Mouse (Mus musculus) stomach, embryonic 16.5 days (tissue): ENCODE measurements around the gene Chn2. TPM values are rescaled to one million over a fixed set of nuclear protein-coding genes. Genes with fewer than 3 reads are reported as not detected.
A peak's percentile ranks its signal among the peaks of the same experiment; 100 is the strongest.

Source experiments
- ATAC-seq: fragments of 200-750 bp; cut with Nextera tagmentation; 2 replicates; pipeline ENCODE4 v1.8.0; 2017; ENCODE audit warnings: moderate number of reproducible peaks, moderate TSS enrichment; ENCODE audit not compliant: insufficient read depth, low FRiP score
- H3K27ac ChIP-seq: fragments of 300-500 bp; sonication (generic); 2 replicates; pipeline ENCODE4 v1.5.1; 2014; ENCODE audit warnings: low read length
- H3K27me3 ChIP-seq: fragments of 300-500 bp; sonication (generic); 2 replicates; pipeline ENCODE4 v1.6.1; 2014; ENCODE audit warnings: low read length, control low read depth, mixed read lengths; ENCODE audit not compliant: control insufficient read depth, insufficient read depth
- H3K36me3 ChIP-seq: fragments of 300-500 bp; sonication (generic); 2 replicates; pipeline ENCODE4 v1.6.1; 2014; ENCODE audit warnings: low read length; ENCODE audit not compliant: control insufficient read depth, insufficient read depth
- H3K4me1 ChIP-seq: fragments of 300-500 bp; sonication (generic); 2 replicates; pipeline ENCODE4 v1.6.1; 2014; ENCODE audit warnings: low read length, control low read depth, mixed read lengths; ENCODE audit not compliant: control insufficient read depth, insufficient read depth
- H3K4me2 ChIP-seq: fragments of 300-500 bp; sonication (generic); 2 replicates; pipeline ENCODE4 v1.6.1; 2014; ENCODE audit warnings: low read depth, low read length, mixed read lengths
- H3K4me3 ChIP-seq: fragments of 300-500 bp; sonication (generic); replicated peaks from 2 replicates; pipeline ENCODE4 v1.5.1; 2014; ENCODE audit warnings: mild to moderate bottlenecking, low read length
- H3K9ac ChIP-seq: fragments of 300-500 bp; sonication (generic); 2 replicates; pipeline ENCODE4 v1.6.1; 2014; ENCODE audit warnings: low read length
- H3K9me3 ChIP-seq: fragments of 300-500 bp; sonication (generic); replicated peaks from 2 replicates; pipeline ENCODE4 v1.6.1; 2016; ENCODE audit warnings: low read length, control low read depth; ENCODE audit not compliant: control insufficient read depth
- WGBS: fragments of 180-500 bp; shearing (Covaris S2); extraction: QIAGEN DNeasy Blood & Tissue Kit; methylation state at CpG from one replicate; pipeline ENCODE4 v1.1.7; 2014; 5-methylcytosine and 5-hydroxymethylcytosine counted together
- polyA plus RNA-seq: library from polyadenylated mRNA; unstranded; fragments of >200 nt; fragmentation: Nextera tagmentation; extraction: Ambion mirVana; gene quantifications from 2 replicates; pipeline ENCODE4 v1.2.1, GENCODE M21; 2015

The Chn2 gene
- polyA plus RNA-seq, 1 experiment from 2014 or later: 16.2 TPM

DNA sequence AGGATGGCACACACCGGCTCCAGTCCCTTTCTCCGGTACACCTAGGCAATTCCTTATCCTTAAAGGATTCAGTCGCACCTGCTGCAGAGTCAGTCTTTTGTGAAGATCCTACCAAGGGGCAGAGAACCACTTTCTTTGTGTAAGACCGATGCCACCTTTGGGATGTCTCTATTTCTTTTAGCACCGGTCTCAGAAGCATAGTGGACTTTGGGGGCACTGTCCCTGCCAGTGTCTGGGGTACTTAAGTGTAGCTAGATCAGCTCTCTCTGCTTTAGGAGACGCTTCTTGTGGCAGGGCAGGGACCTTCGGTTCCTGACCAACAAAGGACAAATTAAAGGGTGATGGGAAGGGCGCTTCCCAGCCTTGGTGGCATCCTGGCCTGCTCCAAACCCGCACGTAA, 488 bp upstream of the Chn2 start:
- peak overlapping the region; percentile 76 for H3K9ac ChIP-seq
- 18% methylated on average over 10 of the region's 10 CpGs for WGBS
- peak overlapping the region; percentile 64 for H3K4me3 ChIP-seq
- no peaks in the 10 kb centered on the region for H3K9me3 ChIP-seq
- ATAC-seq: no peak
- H3K27me3 ChIP-seq: no peaks in the 10 kb centered on the region; the same call in 1 of the 2 replicates
- peaks cover 11% of the 10 kb centered on the region; the same call in 1 of the 2 replicates for H3K4me1 ChIP-seq
- H3K4me2 ChIP-seq: peak overlapping the region; percentile 77
- no peaks in the 10 kb centered on the region for H3K36me3 ChIP-seq
- H3K27ac ChIP-seq: no peak overlapping the region; the same call in 1 of the 2 replicates

DNA sequence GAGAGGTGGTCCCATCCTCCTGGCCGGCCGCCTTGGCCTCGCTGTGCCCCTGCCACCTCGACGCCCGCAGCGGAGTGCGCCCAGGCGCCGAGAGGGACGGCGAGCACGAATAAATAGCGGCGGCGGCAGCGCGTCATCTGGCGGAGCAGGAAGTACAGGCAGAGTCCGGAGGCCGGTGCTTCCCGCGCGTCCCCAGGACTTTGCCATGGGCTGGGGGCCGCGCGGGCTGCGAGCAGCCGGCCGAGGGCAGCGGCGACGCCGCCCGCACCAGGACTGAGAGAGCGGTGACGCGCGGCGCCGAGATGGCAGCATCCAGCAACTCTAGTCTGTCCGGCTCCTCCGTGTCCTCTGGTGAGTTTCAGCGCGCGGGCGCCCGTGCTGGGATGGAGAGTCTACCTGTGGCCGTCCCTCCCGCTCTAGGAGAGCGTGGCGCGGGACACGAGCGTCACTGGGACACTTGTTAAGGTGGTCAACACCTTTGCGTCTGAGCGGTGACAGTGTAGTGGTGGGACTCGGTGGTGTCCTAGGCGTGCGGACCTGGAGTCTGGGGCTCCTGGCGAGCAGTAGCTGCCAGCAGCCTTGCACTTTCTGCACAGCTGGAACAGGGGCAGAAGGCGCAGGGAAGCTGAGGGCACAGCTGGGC, 572 bp downstream of the Chn2 start:
- WGBS: under 1% methylated on average over 62 of the region's 62 CpGs
- peak overlapping the region; percentile 54 for H3K27ac ChIP-seq
- H3K4me3 ChIP-seq: peak overlapping the region; percentile 64
- H3K4me1 ChIP-seq: peaks cover 11% of the 10 kb centered on the region; the same call in 1 of the 2 replicates
- no peaks in the 10 kb centered on the region for H3K36me3 ChIP-seq
- peak; percentile 82 for ATAC-seq
- peak overlapping the region; percentile 77 for H3K4me2 ChIP-seq
- H3K9ac ChIP-seq: peak overlapping the region; percentile 76
- no peaks in the 10 kb centered on the region for H3K9me3 ChIP-seq
- H3K27me3 ChIP-seq: no peaks in the 10 kb centered on the region; the same call in 1 of the 2 replicates

DNA sequence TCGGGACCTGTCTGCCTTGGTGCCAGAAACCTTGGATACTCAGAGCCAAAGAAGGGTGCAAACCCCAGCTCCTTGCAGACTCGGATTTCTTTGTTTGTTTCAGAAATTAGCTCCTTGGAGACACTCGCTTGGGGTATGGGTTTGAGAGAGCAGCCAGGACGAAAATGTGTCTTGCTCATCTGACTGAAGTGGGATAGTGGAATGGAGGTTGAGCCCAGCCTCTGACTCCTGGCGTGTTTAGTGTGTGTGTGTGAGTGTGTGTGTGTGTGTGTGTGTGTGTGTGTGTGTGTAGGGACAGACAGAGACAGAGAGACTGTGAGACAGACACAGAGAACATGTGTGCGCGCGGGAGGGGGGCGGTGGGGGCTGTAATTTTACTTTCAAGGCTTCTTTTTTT, 1.1 kb downstream of the Chn2 start:
- ATAC-seq: no peak
- WGBS: 24% methylated on average over 9 of the region's 9 CpGs
- peaks cover 11% of the 10 kb centered on the region; the same call in 1 of the 2 replicates for H3K4me1 ChIP-seq
- H3K4me3 ChIP-seq: peak overlapping the region; percentile 64
- peak overlapping the region; percentile 76 for H3K9ac ChIP-seq
- H3K4me2 ChIP-seq: peak overlapping the region; percentile 77
- H3K36me3 ChIP-seq: no peaks in the 10 kb centered on the region
- no peaks in the 10 kb centered on the region for H3K9me3 ChIP-seq
- no peaks in the 10 kb centered on the region; the same call in 1 of the 2 replicates for H3K27me3 ChIP-seq
- H3K27ac ChIP-seq: peak overlapping the region; percentile 54

DNA sequence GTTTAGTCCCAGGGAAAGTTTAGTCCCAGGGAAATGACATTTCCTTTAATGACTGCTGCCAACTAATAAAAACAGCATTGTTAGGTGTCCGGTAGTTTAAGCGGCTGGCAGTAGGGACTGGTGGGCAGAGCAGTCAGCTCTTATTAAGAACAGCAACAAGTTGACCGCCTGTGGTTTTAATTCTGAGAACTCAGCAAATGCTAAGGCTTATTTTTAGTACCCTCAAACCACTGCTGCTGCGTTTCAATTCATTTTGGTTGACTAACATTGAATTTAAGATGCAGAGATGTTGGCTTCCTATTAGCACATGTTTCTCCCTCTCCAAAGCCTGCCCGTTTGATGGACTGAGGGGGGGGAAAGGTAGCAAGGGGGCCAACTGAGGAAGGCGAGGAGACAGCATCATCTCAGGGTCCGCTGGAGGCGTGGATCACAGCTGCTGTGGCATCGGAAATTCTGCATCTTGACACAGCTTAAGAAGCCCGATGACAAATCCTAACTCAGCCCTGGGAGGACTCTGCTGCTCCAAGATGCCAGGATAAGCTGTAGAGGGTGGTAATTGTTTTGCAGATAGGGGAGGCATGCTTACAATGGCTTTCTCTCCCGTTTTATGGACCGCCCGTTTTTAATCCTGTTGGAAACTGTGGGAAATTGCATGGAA, 2.2 kb downstream of the Chn2 start:
- H3K4me2 ChIP-seq: peak overlapping the region; percentile 77; the same call in 1 of the 2 replicates
- H3K9me3 ChIP-seq: no peaks in the 10 kb centered on the region
- peak overlapping the region; percentile 16; the same call in 1 of the 2 replicates for H3K9ac ChIP-seq
- H3K36me3 ChIP-seq: no peaks in the 10 kb centered on the region
- no peak overlapping the region for H3K27ac ChIP-seq
- H3K27me3 ChIP-seq: no peaks in the 10 kb centered on the region; the same call in 1 of the 2 replicates
- ATAC-seq: no peak
- WGBS: 44% methylated on average over 13 of the region's 13 CpGs
- no peak overlapping the region; the same call in 1 of the 2 replicates for H3K4me3 ChIP-seq
- H3K4me1 ChIP-seq: peaks cover 13% of the 10 kb centered on the region; the same call in 1 of the 2 replicates

DNA sequence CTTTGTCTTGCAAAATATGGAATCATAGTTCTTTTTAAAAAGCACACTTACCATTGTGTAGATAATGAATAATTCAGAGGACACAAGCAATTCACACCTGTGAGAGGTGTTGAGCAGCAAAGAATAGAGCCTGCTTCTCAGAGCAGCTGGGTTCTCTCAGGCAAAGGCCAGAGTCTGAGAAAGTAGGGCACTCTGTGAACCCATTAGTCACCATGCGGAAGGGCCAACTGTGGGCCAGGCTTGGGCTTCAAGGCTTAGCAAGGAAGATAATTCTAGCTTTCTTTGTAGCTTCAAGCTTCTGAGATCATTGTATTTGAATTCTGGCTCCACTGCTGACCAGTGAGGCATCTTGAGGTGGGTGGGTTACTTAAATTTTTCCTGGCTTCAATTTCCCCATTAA, 2.8 kb downstream of the Chn2 start:
- Histone ChIP-seq H3K9ac (no peak overlapping the region), H3K36me3 (no peaks in the 10 kb centered on the region), H3K4me3 (no peak overlapping the region), H3K27me3 (no peaks in the 10 kb centered on the region; the same call in 1 of the 2 replicates), H3K4me1 (peaks cover 13% of the 10 kb centered on the region; the same call in 1 of the 2 replicates), H3K9me3 (no peaks in the 10 kb centered on the region), H3K27ac (no peak overlapping the region), H3K4me2 (no peak overlapping the region)
- 71% methylated on average over 1 of the region's 1 CpGs for WGBS
- ATAC-seq: no peak

DNA sequence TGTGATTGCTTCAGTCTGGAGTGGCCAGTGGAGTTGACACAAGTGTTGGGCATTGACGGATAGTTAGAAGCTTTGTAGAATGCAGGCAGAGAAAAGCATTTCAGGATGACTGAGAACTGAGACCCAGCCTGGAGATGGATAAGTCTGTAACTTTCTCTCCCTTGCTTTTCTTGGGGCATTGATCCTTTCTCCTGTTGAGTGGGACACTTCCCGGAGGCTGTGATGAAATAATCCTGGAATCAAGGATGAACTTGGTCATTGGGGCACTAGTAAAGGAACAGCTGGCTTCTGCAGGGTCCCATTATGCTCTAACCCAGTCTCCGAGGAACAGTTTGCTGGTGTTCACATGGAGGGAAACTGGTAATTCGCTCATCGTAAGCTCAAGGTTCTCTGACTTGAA, 4.2 kb downstream of the Chn2 start:
- Histone ChIP-seq H3K9ac (no peak overlapping the region), H3K4me1 (peaks cover 13% of the 10 kb centered on the region; the same call in 1 of the 2 replicates), H3K27me3 (no peaks in the 10 kb centered on the region), H3K4me2 (no peak overlapping the region), H3K36me3 (no peaks in the 10 kb centered on the region), H3K27ac (no peak overlapping the region), H3K9me3 (no peaks in the 10 kb centered on the region), H3K4me3 (no peak overlapping the region)
- WGBS: 90% methylated on average over 5 of the region's 5 CpGs
- no peak for ATAC-seq

DNA sequence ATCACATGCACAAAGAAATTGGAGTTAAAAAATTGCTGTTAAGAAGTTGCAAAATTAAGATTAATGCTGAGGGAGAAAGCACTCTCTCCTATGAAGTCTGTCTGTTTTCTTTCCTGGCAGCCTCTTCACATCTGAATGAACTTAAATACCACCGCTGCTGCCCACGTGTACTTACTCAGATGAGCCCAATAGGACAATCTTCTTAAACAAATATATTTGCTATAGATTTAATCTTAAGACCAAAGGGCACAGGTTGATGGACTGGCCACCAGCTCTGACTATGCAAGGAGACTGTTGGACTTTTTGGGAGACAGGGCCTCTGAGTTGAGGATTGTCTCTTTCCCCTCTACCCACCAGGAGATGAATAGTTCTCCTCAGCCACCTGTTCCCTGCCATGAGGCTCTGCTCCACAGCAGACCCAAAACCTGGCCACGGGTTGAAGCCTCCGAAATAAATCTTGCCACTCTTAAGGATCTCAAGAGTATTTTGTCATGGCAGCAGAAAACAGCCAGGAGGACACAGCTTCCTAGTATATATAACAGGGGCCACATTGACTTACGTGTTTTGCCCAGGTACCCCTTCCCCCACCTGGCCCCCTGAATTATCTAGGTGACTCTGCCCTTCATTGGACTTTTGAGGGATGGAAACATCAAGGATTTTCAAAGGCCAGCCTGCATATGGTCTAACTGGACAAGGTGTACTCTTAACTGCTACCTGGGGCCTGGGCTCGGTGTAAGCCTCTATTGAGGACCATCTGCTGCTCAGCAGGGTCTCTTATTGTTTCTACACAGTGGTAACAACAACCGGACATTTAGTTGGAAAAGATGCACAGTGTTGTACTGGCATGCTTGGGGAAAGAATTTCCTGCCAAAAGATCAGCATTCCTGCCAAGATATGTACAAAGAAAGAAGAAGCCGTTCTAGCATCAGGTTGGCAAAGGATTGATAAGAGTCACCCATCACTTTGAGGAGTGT, 6.7 kb downstream of the Chn2 start:
- H3K27me3 ChIP-seq: no peaks in the 10 kb centered on the region
- WGBS: 77% methylated on average over 8 of the region's 8 CpGs
- no peaks in the 10 kb centered on the region for H3K9me3 ChIP-seq
- H3K36me3 ChIP-seq: no peaks in the 10 kb centered on the region
- H3K4me3 ChIP-seq: no peak overlapping the region
- no peak for ATAC-seq
- H3K27ac ChIP-seq: no peak overlapping the region
- no peak overlapping the region for H3K4me2 ChIP-seq
- H3K4me1 ChIP-seq: peaks cover 7% of the 10 kb centered on the region; the same call in 1 of the 2 replicates
- no peak overlapping the region for H3K9ac ChIP-seq

DNA sequence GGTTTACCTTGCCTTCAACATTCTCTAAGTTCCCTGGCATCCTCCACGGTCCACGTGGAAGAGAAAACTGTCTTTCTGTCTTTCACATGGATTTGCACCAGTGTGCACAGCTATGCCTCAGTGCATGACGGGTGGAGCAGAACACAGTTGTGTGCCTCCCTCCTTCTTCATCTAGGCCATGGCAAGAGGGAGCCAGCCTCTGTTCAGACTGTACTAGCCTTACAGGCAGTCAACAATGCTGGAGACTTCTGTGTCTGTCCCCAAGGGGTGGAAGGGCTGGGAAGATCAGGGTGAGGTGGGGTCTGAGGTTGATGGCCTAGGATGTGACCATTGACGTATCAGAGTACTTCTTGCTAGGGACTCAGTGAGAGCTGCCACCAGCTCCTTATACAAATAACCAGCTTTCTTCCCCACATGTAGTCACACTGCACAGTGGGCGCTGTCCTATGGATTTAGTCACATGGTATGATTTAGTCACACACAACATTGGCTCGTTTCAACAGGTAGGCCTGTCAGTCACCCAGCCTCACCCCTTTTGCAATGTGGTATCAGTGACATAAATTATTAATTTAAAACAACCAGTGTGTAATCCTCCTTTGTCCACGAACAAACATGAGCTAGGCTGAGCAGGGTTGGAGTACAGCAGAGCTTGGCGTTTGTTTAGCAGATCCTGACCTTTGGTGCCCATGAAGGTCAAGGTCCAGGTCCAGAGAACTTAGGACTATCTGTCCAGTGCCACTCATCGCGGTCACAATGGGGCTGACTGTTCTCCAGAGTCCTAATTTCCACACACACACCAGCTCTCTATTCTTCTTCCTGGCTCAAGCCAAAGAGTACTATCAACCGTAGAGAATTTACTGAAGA, 7.8 kb downstream of the Chn2 start:
- no peak overlapping the region for H3K4me3 ChIP-seq
- H3K27ac ChIP-seq: peak overlapping the region; percentile 17; the same call in 1 of the 2 replicates
- H3K9me3 ChIP-seq: no peaks in the 10 kb centered on the region

More for the DNA sequence above, 7.8 kb downstream of the Chn2 start:
- peak; percentile 80; the same call in 1 of the 2 replicates for ATAC-seq
- Histone ChIP-seq H3K9ac (no peak overlapping the region), H3K4me2 (no peak overlapping the region), H3K36me3 (no peaks in the 10 kb centered on the region), H3K27me3 (no peaks in the 10 kb centered on the region), H3K4me1 (0 out of 2 replicates have a peak, but pooled peaks cover 5% of the 10 kb centered on the region)
- 69% methylated on average over 11 of the region's 11 CpGs for WGBS
